Mouse (Mus musculus) stomach, embryonic 15.5 days (tissue): ENCODE data around the gene Kcnh4. TPM values are rescaled to one million over a fixed set of nuclear protein-coding genes. Genes with fewer than 3 reads are reported as not detected.
A peak's percentile ranks its signal among the peaks of the same experiment; 100 is the strongest.

Source experiments
- ATAC-seq: fragments of 200-750 bp; cut with Nextera tagmentation; 2 replicates; pipeline ENCODE4 v1.8.0; 2017; ENCODE audit warnings: low read depth, moderate number of reproducible peaks, moderate TSS enrichment; ENCODE audit not compliant: insufficient read depth, low FRiP score
- H3K27ac ChIP-seq: fragments of 300-500 bp; sonication (generic); 2 replicates; pipeline ENCODE4 v1.5.1; 2015; ENCODE audit warnings: mild to moderate bottlenecking, inconsistent platforms
- H3K27me3 ChIP-seq: fragments of 300-500 bp; sonication (generic); replicated peaks from 2 replicates; pipeline ENCODE4 v1.6.1; 2015; ENCODE audit warnings: inconsistent platforms
- H3K36me3 ChIP-seq: fragments of 300-500 bp; sonication (generic); 2 replicates; pipeline ENCODE4 v1.6.1; 2015; ENCODE audit warnings: inconsistent platforms
- H3K4me1 ChIP-seq: fragments of 300-500 bp; sonication (generic); 2 replicates; pipeline ENCODE4 v1.6.1; 2015; ENCODE audit warnings: inconsistent platforms
- H3K4me2 ChIP-seq: fragments of 300-500 bp; sonication (generic); 2 replicates; pipeline ENCODE4 v1.6.1; 2015; ENCODE audit warnings: mild to moderate bottlenecking, inconsistent platforms
- H3K4me3 ChIP-seq: fragments of 300-500 bp; sonication (generic); replicated peaks from 2 replicates; pipeline ENCODE4 v1.5.1; 2015; ENCODE audit warnings: inconsistent platforms
- H3K9ac ChIP-seq: fragments of 300-500 bp; sonication (generic); 2 replicates; pipeline ENCODE4 v1.6.1; 2015; ENCODE audit warnings: inconsistent platforms
- H3K9me3 ChIP-seq: fragments of 300-500 bp; sonication (generic); 2 replicates; pipeline ENCODE4 v1.6.1; 2016; ENCODE audit warnings: inconsistent platforms
- WGBS: fragments of 180-500 bp; shearing (Covaris S2); methylation state at CpG from one replicate; pipeline ENCODE4 v1.1.7; 2015; 5-methylcytosine and 5-hydroxymethylcytosine counted together
- polyA plus RNA-seq: library from polyadenylated mRNA; unstranded; fragments of >200 nt; fragmentation: Nextera tagmentation; extraction: Ambion mirVana; gene quantifications from 2 replicates; pipeline ENCODE4 v1.2.1, GENCODE M21; 2015

Gene Kcnh4
- polyA plus RNA-seq, 1 experiment from 2014 or later = 0.27 TPM

DNA sequence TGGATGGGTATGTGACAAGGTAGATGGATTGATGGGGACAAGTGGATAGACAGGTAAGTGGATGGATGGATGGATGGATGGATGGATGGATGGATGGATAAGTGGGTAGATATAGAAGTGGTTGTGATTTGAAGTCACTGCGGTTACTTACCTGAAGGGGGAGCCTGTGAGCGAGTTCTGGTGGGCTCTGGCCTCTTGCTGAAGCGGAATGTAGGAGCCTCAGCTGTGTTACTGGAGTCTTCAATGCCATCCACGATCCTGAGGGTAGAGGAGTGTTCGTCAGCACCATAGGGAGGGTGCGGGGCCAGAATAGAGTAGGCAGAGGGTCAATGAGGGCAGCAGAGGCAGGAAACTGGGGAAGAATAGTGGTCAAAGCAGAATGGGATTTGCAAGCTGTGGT is 14.7 kb downstream of the Kcnh4 start:
- H3K27ac ChIP-seq = no peak overlapping the region
- 13% methylated on average over 6 of the region's 6 CpGs for WGBS
- no peak for ATAC-seq
- no peaks in the 10 kb centered on the region for H3K36me3 ChIP-seq
- H3K4me1 ChIP-seq = no peaks in the 10 kb centered on the region
- no peak overlapping the region for H3K4me2 ChIP-seq
- no peaks in the 10 kb centered on the region for H3K9me3 ChIP-seq
- H3K9ac ChIP-seq = no peak overlapping the region
- H3K4me3 ChIP-seq = no peak overlapping the region
- H3K27me3 ChIP-seq = peaks cover 19% of the 10 kb centered on the region; the same call in 1 of the 2 replicates

DNA sequence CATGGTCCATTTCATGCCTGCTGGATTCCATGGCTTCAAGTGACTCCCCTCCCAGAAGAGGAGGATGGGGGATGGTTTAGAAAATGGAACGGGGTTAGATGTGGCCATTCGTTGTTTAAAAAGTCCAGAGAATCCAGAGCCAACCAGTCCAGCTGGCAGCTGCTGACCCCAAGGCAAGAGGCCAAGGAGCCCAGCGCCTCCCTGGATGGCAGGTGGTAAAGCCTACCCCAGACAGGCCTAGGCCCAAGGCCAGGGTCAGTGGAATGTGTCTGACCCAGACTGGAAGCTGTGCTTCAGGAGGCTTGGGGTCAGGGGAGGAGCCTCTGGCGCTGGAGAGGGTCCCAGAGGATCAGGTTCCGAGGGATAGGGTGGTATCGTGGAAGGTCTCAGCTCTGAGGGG is 18.4 kb downstream of the Kcnh4 start:
- Histone ChIP-seq H3K9me3 (no peaks in the 10 kb centered on the region), H3K36me3 (no peaks in the 10 kb centered on the region), H3K27me3 (no peaks in the 10 kb centered on the region), H3K4me2 (no peak overlapping the region), H3K27ac (no peak overlapping the region), H3K9ac (no peak overlapping the region), H3K4me1 (peaks cover 12% of the 10 kb centered on the region), H3K4me3 (no peak overlapping the region)
- no peak for ATAC-seq
- 65% methylated on average over 6 of the region's 6 CpGs for WGBS

DNA sequence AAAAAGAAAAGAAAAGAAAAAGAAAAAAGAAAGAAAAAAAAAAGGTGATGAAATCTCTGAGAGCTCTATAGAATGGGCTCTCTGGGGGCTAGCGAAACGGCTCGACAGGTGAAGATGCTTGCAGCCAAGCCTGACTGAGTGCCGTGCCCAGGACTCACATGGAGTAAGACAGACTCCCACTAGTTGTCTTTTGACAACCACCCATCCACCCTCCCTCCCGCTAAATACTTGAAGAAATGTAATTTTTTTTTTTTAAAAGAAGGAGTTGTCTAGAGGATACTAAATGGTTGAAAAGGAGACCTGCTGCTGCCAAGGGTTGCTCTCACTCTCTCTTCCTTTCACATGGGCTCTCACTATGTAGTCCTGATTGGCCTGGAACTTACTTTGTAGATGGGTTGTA is 21.0 kb downstream of the Kcnh4 start:
- Histone ChIP-seq H3K4me1 (peaks cover 23% of the 10 kb centered on the region), H3K9ac (no peak overlapping the region), H3K27ac (no peak overlapping the region), H3K4me2 (peak overlapping the region; percentile 70), H3K4me3 (peak overlapping the region; percentile 100), H3K27me3 (no peaks in the 10 kb centered on the region), H3K9me3 (no peaks in the 10 kb centered on the region), H3K36me3 (no peaks in the 10 kb centered on the region)
- no peak for ATAC-seq
- 19% methylated on average over 5 of the region's 5 CpGs for WGBS

DNA sequence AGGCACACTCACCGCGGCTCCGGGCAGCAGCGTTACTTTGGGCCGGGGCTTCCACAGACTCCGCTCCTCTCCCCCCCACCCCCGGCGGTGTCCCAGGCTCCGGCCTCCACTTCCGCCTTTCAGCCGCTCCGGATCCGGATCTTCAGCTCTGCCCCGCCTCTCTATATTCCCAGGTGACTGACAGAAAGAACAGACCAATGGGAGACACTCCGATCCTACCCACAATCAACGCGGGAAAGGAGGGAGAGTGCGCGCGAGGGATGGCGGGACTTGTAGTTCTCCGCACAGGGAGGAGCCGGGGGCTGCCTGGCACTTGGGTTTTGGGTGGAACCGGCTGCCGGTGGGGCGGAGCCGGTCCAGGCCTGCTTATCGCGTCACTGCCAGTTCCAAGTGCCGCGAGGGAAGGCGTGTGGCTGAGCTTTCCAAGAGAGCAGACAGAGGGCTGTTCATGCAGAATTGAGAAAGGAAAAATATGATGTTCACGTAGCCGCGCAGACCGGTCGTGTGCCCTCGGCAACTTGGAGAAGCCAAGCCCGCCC is 21.6 kb downstream of the Kcnh4 start, which contains the start of gene Rab5c:
TSS of gene Rab5c (minus strand) at position 150 of the 539 bp plus-strand sequence.
- Histone ChIP-seq H3K4me2 (peak within 1 kb of the TSS; percentile 75), H3K9ac (peak within 1 kb of the TSS; percentile 97), H3K4me3 (peak within 1 kb of the TSS; percentile 100), H3K9me3 (no peaks in the 10 kb centered on the region), H3K36me3 (no peaks in the 10 kb centered on the region), H3K4me1 (peaks cover 23% of the 10 kb centered on the region), H3K27me3 (no peaks in the 10 kb centered on the region), H3K27ac (peak within 1 kb of the TSS; percentile 61)
- ATAC-seq = peak; percentile 99
- under 1% methylated on average over 39 of the region's 39 CpGs for WGBS

DNA sequence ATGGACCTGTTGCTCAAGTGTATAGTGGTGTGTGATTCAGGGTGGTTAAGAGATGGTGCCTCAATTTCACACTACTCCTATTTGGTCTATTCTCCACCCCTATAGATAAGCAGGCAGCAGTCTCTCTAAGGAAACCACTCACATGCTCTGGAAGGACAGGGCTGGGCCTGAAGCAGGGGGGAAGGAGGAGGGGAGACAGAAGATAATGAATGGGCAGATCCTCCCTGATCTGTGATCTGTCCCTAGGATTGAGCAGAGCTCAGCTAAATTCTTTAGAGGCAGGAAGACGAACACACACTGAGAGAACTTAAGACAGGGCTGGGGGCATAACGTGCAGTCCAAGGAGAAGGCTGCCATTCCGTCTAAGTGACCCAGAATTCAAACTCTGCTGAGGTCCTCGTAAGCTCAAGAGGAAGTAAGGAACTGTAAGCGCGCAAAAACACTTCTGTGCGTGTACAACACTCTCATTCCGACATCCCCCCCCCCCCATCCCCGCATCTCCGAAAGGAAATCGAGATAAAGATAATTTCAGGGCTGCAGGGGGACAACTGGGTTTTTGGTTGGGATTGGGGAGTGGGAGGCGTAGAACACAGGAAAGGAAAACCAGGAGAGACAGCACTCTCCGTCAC is 22.5 kb downstream of the Kcnh4 start:
- Histone ChIP-seq H3K27me3 (no peaks in the 10 kb centered on the region), H3K9me3 (no peaks in the 10 kb centered on the region), H3K4me2 (peak overlapping the region; percentile 75), H3K4me3 (peak overlapping the region; percentile 100), H3K9ac (peak overlapping the region; percentile 97), H3K4me1 (peaks cover 23% of the 10 kb centered on the region), H3K36me3 (no peaks in the 10 kb centered on the region), H3K27ac (peak overlapping the region; percentile 61)
- WGBS = 2% methylated on average over 13 of the region's 13 CpGs
- ATAC-seq = peak; percentile 29

DNA sequence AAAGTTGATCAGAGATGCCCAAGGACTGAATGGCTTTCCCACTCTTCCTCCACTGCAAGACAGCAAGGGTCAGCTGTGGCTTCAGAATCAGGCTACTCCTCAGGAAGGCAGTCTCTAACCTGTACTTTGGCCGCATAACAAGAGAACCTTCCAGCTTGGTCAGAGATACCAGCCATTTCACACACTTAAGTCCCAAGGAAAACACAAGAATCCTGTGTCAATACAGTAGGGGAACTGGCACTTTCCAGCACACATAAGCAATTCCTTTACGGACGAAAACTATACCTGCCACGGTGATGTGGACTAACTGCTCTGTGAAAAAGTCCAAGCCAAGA is 23.0 kb downstream of the Kcnh4 start:
- Histone ChIP-seq H3K9ac (0 out of 2 replicates have a peak overlapping the region, but pooled peaks have one; percentile 97), H3K4me3 (peak overlapping the region; percentile 100)
- WGBS = 56% methylated on average over 4 of the region's 4 CpGs

DNA sequence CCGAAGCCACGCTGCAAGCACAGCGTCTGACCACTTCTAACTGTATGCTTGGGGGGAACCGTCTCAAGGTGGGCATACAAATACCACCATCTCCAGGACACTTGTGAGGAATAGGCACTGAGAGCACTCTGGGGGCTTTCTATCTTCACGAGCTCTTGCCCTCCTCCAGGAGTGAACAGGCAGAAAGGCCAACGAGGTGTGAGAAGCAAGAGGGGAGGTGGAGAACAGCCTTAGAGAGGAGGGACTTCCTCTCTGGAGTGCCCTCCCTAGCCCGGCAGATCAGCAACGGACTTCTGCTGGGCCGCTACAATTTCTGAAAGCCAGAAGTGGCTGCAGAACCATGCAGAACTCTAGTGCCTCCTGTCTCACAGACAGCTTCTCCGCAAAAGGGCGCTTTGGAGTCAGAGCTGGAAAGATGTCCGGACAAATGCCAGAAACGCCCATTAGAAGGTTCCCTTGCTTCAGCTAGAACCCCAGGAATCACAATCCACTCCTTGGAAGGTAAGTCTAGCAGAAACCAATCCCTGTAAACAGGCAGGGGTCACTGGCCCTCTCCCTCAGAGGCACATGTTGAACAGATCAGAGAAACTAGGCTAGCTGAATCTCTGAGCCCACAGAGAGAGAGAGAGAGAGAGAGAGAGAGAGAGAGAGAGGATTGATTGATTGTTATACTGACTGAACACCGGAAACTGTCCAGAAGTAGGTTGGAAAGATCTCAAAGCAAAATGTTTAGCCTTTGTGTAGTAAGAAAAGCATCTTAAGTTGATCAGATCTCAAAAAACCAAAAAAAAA is 23.6 kb downstream of the Kcnh4 start:
- WGBS = 65% methylated on average over 14 of the region's 14 CpGs
- Histone ChIP-seq H3K4me1 (peaks cover 23% of the 10 kb centered on the region), H3K27me3 (no peaks in the 10 kb centered on the region), H3K4me2 (peak overlapping the region; percentile 75), H3K9me3 (no peaks in the 10 kb centered on the region), H3K27ac (peak overlapping the region; percentile 26; the same call in 1 of the 2 replicates), H3K4me3 (peak overlapping the region; percentile 100), H3K9ac (no peak overlapping the region), H3K36me3 (no peaks in the 10 kb centered on the region)
- no peak for ATAC-seq

More for the DNA sequence above, 23.0 kb downstream of the Kcnh4 start:
- no peaks in the 10 kb centered on the region for H3K9me3 ChIP-seq
- H3K27me3 ChIP-seq = no peaks in the 10 kb centered on the region
- H3K36me3 ChIP-seq = no peaks in the 10 kb centered on the region
- peaks cover 23% of the 10 kb centered on the region for H3K4me1 ChIP-seq
- H3K4me2 ChIP-seq = peak overlapping the region; percentile 75
- H3K27ac ChIP-seq = peak overlapping the region; percentile 61; the same call in 1 of the 2 replicates
- ATAC-seq = no peak

DNA sequence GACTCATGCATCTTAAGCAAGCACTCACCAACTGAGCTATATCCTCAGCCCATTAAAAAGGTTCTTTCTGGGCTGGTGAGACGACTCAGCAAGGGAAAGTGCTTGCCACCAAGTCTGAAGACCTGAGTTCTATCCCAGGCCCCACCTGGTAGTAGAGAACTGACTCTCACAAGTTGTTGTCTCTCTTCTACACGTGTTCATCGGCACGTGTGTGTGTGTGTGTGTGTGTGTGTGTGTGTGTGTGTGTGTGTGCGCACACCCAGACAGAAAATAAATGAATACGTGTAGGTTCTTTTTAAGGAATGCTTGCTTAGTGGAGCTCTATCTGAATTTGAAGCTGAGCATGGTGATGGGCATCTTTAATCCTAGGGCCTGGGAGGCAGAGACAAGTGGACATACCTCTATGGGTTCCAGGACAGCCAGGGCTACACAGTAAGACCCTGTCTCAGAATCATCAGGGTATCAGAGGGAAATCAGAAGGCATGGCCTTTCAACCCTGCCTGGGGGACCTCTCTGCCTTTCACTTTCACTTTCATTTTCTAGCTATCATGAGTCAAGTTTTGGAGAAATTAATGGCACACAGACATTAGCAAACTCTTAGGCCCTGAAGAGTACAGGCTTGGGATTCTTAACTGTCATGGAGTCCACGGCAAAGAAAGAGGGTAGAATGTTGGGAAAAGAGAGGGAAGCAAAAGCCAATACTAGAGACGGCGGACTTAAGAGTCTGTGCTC is 24.4 kb downstream of the Kcnh4 start:
- no peak overlapping the region for H3K9ac ChIP-seq
- peak overlapping the region; percentile 75 for H3K4me2 ChIP-seq
- peaks cover 23% of the 10 kb centered on the region for H3K4me1 ChIP-seq
- H3K27me3 ChIP-seq = no peaks in the 10 kb centered on the region
- H3K9me3 ChIP-seq = no peaks in the 10 kb centered on the region
- 88% methylated on average over 9 of the region's 9 CpGs for WGBS
- ATAC-seq = no peak
- peak overlapping the region; percentile 100 for H3K4me3 ChIP-seq
- H3K36me3 ChIP-seq = no peaks in the 10 kb centered on the region
- no peak overlapping the region for H3K27ac ChIP-seq

DNA sequence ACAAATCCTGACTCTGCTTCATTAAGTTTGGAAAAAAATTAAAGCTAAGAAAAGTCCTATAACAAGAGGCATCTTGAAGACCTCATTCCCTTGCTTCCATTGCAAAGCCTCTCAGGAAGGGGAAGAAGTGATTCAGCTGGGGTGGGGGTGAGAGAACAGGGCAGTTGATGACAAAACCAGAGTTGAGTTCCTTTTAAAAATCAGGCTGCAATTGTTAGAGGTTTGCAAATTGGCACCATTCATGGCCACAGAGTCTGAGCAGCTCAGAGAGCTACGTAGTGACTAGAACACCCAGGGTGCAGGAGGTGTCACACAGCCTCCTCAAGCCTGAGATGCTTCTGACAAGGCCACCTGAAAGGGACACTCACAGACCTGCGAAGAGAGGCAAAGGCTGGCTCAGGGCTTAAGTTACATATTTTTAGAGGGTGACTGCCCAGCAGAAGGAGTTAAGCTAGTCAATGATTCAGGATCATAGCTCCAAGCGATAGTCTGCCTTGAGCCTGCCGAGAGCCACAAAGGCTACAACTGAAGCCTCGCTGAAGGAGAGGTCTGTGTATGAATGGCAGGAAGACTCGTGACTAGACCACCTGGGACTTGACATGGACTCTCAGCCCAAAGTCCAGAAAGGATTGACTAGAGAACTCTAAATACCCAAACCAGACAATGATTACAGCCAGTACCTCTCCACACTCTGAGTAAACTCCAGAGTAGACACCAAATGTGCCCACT is 29.1 kb downstream of the Kcnh4 start:
- Histone ChIP-seq H3K4me2 (no peak overlapping the region), H3K4me3 (no peak overlapping the region), H3K4me1 (peaks cover 4% of the 10 kb centered on the region), H3K27ac (no peak overlapping the region), H3K9ac (no peak overlapping the region), H3K9me3 (no peaks in the 10 kb centered on the region), H3K27me3 (no peaks in the 10 kb centered on the region), H3K36me3 (no peaks in the 10 kb centered on the region)
- ATAC-seq = no peak
- WGBS = 85% methylated on average over 6 of the region's 6 CpGs

DNA sequence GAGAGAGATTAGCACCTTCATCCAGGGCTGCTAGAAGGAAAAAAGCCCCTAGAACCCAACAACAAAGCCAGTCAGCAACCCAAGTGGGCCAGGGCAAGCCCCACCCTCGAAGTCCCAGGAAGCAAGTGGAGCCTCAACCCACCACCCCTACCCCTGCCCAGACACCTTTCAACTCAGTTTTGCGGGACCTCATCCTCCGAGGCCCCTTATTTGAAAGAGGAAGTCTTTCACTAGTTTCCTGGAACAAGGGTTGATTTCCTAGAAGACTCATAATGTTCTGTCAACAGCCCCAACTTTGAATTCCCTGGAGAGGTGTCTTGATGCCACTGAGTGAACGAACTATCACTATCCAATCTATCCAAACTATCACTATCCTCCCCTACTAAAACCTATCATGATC is 29.8 kb downstream of the Kcnh4 start:
- no peaks in the 10 kb centered on the region for H3K27me3 ChIP-seq
- H3K36me3 ChIP-seq = no peaks in the 10 kb centered on the region
- no peak for ATAC-seq
- H3K27ac ChIP-seq = no peak overlapping the region
- peaks cover 5% of the 10 kb centered on the region for H3K4me1 ChIP-seq
- WGBS = 80% methylated on average over 4 of the region's 4 CpGs
- no peak overlapping the region for H3K4me2 ChIP-seq
- H3K9ac ChIP-seq = no peak overlapping the region
- no peak overlapping the region for H3K4me3 ChIP-seq
- H3K9me3 ChIP-seq = no peaks in the 10 kb centered on the region

DNA sequence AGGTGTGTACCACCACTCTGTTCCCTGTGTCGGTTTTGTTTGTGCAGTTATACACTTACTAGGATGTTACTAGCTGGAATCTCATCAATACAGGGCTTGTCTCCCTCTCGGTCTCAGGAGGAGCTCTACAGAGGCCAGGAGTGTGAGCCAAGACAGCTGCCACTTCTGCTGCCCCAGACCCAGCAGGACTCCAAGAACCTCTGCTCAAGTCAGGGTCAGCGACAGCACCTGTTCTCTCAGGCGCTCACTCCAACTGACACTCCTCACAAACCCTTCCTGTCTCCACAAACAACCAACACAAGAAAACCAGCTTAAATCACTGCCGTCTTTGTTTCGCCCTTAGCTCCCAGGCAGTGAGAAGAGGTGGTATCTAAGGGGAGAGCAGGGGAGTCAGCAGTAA is 31.1 kb downstream of the Kcnh4 start:
- no peak overlapping the region for H3K4me3 ChIP-seq
- ATAC-seq = no peak
- H3K27me3 ChIP-seq = no peaks in the 10 kb centered on the region
- WGBS = 80% methylated on average over 6 of the region's 6 CpGs
- H3K4me1 ChIP-seq = peaks cover 10% of the 10 kb centered on the region
- H3K9ac ChIP-seq = no peak overlapping the region
- H3K4me2 ChIP-seq = no peak overlapping the region
- no peaks in the 10 kb centered on the region for H3K9me3 ChIP-seq
- H3K36me3 ChIP-seq = no peaks in the 10 kb centered on the region
- H3K27ac ChIP-seq = no peak overlapping the region
